Mouse (Mus musculus): ENCODE results near the gene Lck. TPM values are rescaled to one million over a fixed set of nuclear protein-coding genes. Genes with fewer than 3 reads are reported as not detected.

Gene Lck
- polyA plus RNA-seq, 1 experiment from 2014 or later = 3.8 TPM

GRCm38 (mm10) chr4:129582251-129582650 lies 8.8 kb upstream of the Lck start:
- no peaks in the 10 kb centered on the region for H3K9me3 ChIP-seq
- H3K36me3 ChIP-seq = no peaks in the 10 kb centered on the region
- no peaks in the 10 kb centered on the region for H3K27me3 ChIP-seq
- WGBS = 64% methylated on average over 1 of the region's 1 CpGs
- H3K27ac ChIP-seq (replicated peaks) = no peak overlapping the region
- H3K4me1 ChIP-seq = peaks cover 12% of the 10 kb centered on the region
- no peak overlapping the region for H3K9ac ChIP-seq (replicated peaks)
- no peak overlapping the region for H3K4me3 ChIP-seq
- no peak for ATAC-seq (ENCODE audit: low FRiP score, low read depth)
- no peak overlapping the region for H3K4me2 ChIP-seq (replicated peaks)

- Histone ChIP-seq H3K9me3 (no peaks in the 10 kb centered on the region), H3K9ac (replicated peaks) (no peak overlapping the region), H3K36me3 (no peaks in the 10 kb centered on the region), H3K27me3 (no peaks in the 10 kb centered on the region), H3K4me1 (peaks cover 18% of the 10 kb centered on the region), H3K4me3 (no peak overlapping the region), H3K27ac (replicated peaks) (no peak overlapping the region), H3K4me2 (replicated peaks) (no peak overlapping the region)
- ATAC-seq (ENCODE audit: low FRiP score, low read depth) = no peak
- WGBS = 81% methylated on average over 7 of the region's 7 CpGs
Observed at GRCm38 (mm10) chr4:129580347-129580746, 6.9 kb upstream of the Lck start.

- no peak within 1 kb of the TSS for H3K9ac ChIP-seq (replicated peaks)
- 94% methylated on average over 5 of the region's 5 CpGs for whole genome bisulfite sequencing
- no peaks in the 10 kb centered on the region for H3K27me3 ChIP-seq
- no peak within 1 kb of the TSS for H3K4me3 ChIP-seq
- peak within 1 kb of the TSS; percentile 30; the same call in 1 of the 2 replicates for H3K4me2 ChIP-seq (replicated peaks)
- no peak within 1 kb of the TSS for H3K27ac ChIP-seq (replicated peaks)
- H3K36me3 ChIP-seq = no peaks in the 10 kb centered on the region
- peaks cover 7% of the 10 kb centered on the region; the same call in 1 of the 2 replicates for H3K4me1 ChIP-seq
- H3K9me3 ChIP-seq = no peaks in the 10 kb centered on the region
- ATAC-seq (ENCODE audit: low FRiP score, low read depth) = no peak
Observed at GRCm38 (mm10) chr4:129578466-129578865, 5.0 kb upstream of the Lck start, which contains the start of gene Fam167b. Gene Fam167b, minus strand, starts transcription at chr4:129578549.

GRCm38 (mm10) chr4:129577688-129578087 lies 4.2 kb upstream of the Lck start:
- 82% methylated on average over 7 of the region's 7 CpGs for WGBS
- no peak overlapping the region for H3K4me2 ChIP-seq (replicated peaks)

GRCm38 (mm10) chr4:129576863-129577491 lies 3.5 kb upstream of the Lck start:
- Histone ChIP-seq H3K27me3 (no peaks in the 10 kb centered on the region), H3K36me3 (no peaks in the 10 kb centered on the region), H3K4me2 (replicated peaks) (peak overlapping the region; percentile 30), H3K27ac (replicated peaks) (no peak overlapping the region), H3K9ac (replicated peaks) (no peak overlapping the region; the same call in 1 of the 2 replicates), H3K9me3 (no peaks in the 10 kb centered on the region), H3K4me1 (peaks cover 7% of the 10 kb centered on the region; the same call in 1 of the 2 replicates), H3K4me3 (no peak overlapping the region)
- WGBS = 24% methylated on average over 21 of the region's 21 CpGs
- ATAC-seq (ENCODE audit: low FRiP score, low read depth) = no peak

More at GRCm38 (mm10) chr4:129577688-129578087, 4.2 kb upstream of the Lck start:
- no peak overlapping the region for H3K4me3 ChIP-seq
- H3K27ac ChIP-seq (replicated peaks) = no peak overlapping the region
- no peaks in the 10 kb centered on the region for H3K9me3 ChIP-seq
- no peak overlapping the region for H3K9ac ChIP-seq (replicated peaks)
- H3K36me3 ChIP-seq = no peaks in the 10 kb centered on the region
- no peaks in the 10 kb centered on the region for H3K27me3 ChIP-seq
- ATAC-seq (ENCODE audit: low FRiP score, low read depth) = no peak
- peaks cover 7% of the 10 kb centered on the region; the same call in 1 of the 2 replicates for H3K4me1 ChIP-seq

GRCm38 (mm10) chr4:129575171-129575844 lies 1.9 kb upstream of the Lck start:
- H3K9me3 ChIP-seq = no peaks in the 10 kb centered on the region
- H3K4me2 ChIP-seq (replicated peaks) = no peak overlapping the region
- no peak overlapping the region for H3K27ac ChIP-seq (replicated peaks)
- 69% methylated on average over 7 of the region's 8 CpGs for WGBS
- no peak overlapping the region for H3K4me3 ChIP-seq
- H3K9ac ChIP-seq (replicated peaks) = no peak overlapping the region
- H3K27me3 ChIP-seq = no peaks in the 10 kb centered on the region
- H3K4me1 ChIP-seq = peaks cover 7% of the 10 kb centered on the region; the same call in 1 of the 2 replicates
- no peaks in the 10 kb centered on the region for H3K36me3 ChIP-seq
- no peak for ATAC-seq (ENCODE audit: low FRiP score, low read depth)

- Histone ChIP-seq H3K4me3 (no peak overlapping the region), H3K27ac (replicated peaks) (no peak overlapping the region), H3K36me3 (no peaks in the 10 kb centered on the region), H3K4me1 (peaks cover 7% of the 10 kb centered on the region; the same call in 1 of the 2 replicates), H3K27me3 (no peaks in the 10 kb centered on the region), H3K9me3 (no peaks in the 10 kb centered on the region), H3K9ac (replicated peaks) (no peak overlapping the region), H3K4me2 (replicated peaks) (no peak overlapping the region)
- ATAC-seq (ENCODE audit: low FRiP score, low read depth) = no peak
- 93% methylated on average over 4 of the region's 4 CpGs for WGBS
Observed at GRCm38 (mm10) chr4:129573093-129573370, 409 bp downstream of the Lck start.

GRCm38 (mm10) chr4:129572236-129573092 lies 977 bp downstream of the Lck start:
- H3K4me3 ChIP-seq = no peak overlapping the region
- H3K36me3 ChIP-seq = no peaks in the 10 kb centered on the region
- no peaks in the 10 kb centered on the region for H3K9me3 ChIP-seq
- no peak overlapping the region for H3K4me2 ChIP-seq (replicated peaks)
- 89% methylated on average over 13 of the region's 13 CpGs for WGBS
- no peaks in the 10 kb centered on the region for H3K27me3 ChIP-seq
- ATAC-seq (ENCODE audit: low FRiP score, low read depth) = no peak
- no peak overlapping the region for H3K27ac ChIP-seq (replicated peaks)
- H3K4me1 ChIP-seq = peaks cover 7% of the 10 kb centered on the region; the same call in 1 of the 2 replicates
- H3K9ac ChIP-seq (replicated peaks) = no peak overlapping the region

GRCm38 (mm10) chr4:129571551-129572084 lies 1.8 kb downstream of the Lck start:
- Histone ChIP-seq H3K4me3 (no peak overlapping the region), H3K4me1 (no peaks in the 10 kb centered on the region), H3K9me3 (no peaks in the 10 kb centered on the region), H3K36me3 (no peaks in the 10 kb centered on the region), H3K9ac (replicated peaks) (no peak overlapping the region), H3K27me3 (no peaks in the 10 kb centered on the region), H3K4me2 (replicated peaks) (no peak overlapping the region), H3K27ac (replicated peaks) (no peak overlapping the region)
- ATAC-seq (ENCODE audit: low FRiP score, low read depth) = no peak
- 76% methylated on average over 8 of the region's 8 CpGs for WGBS

- 89% methylated on average over 6 of the region's 6 CpGs for WGBS
- Histone ChIP-seq H3K27ac (replicated peaks) (no peak overlapping the region), H3K27me3 (no peaks in the 10 kb centered on the region), H3K4me1 (no peaks in the 10 kb centered on the region), H3K36me3 (no peaks in the 10 kb centered on the region), H3K9me3 (no peaks in the 10 kb centered on the region), H3K9ac (replicated peaks) (no peak overlapping the region), H3K4me3 (no peak overlapping the region), H3K4me2 (replicated peaks) (no peak overlapping the region)
- no peak for ATAC-seq (ENCODE audit: low FRiP score, low read depth)
Observed at GRCm38 (mm10) chr4:129570028-129570427, 3.4 kb downstream of the Lck start.

GRCm38 (mm10) chr4:129568366-129568765 lies 5.1 kb downstream of the Lck start:
- H3K27me3 ChIP-seq = no peaks in the 10 kb centered on the region
- no peaks in the 10 kb centered on the region for H3K4me1 ChIP-seq
- no peaks in the 10 kb centered on the region for H3K36me3 ChIP-seq
- no peak overlapping the region for H3K9ac ChIP-seq (replicated peaks)
- 95% methylated on average over 7 of the region's 7 CpGs for WGBS
- H3K4me2 ChIP-seq (replicated peaks) = no peak overlapping the region
- no peak overlapping the region for H3K27ac ChIP-seq (replicated peaks)
- H3K9me3 ChIP-seq = no peaks in the 10 kb centered on the region
- H3K4me3 ChIP-seq = no peak overlapping the region
- ATAC-seq (ENCODE audit: low FRiP score, low read depth) = no peak

GRCm38 (mm10) chr4:129565139-129565538 lies 8.3 kb downstream of the Lck start:
- Histone ChIP-seq H3K27me3 (no peaks in the 10 kb centered on the region), H3K9ac (replicated peaks) (no peak overlapping the region), H3K4me3 (no peak overlapping the region), H3K27ac (replicated peaks) (no peak overlapping the region), H3K4me2 (replicated peaks) (no peak overlapping the region), H3K4me1 (no peaks in the 10 kb centered on the region), H3K9me3 (no peaks in the 10 kb centered on the region), H3K36me3 (no peaks in the 10 kb centered on the region)
- ATAC-seq (ENCODE audit: low FRiP score, low read depth) = no peak
- WGBS = 86% methylated on average over 6 of the region's 6 CpGs
